Mouse (Mus musculus) CD4-positive, CD25-positive, alpha-beta regulatory T cell, adult 4 months (primary cell): ENCODE data around the gene Clip2. TPM values are rescaled to one million over a fixed set of nuclear protein-coding genes. Genes with fewer than 3 reads are reported as not detected.

Experiments used
- ATAC-seq: one replicate; pipeline ENCODE4 v1.8.0; 2017
- polyA plus RNA-seq, 2 experiments: library from polyadenylated mRNA; unstranded; fragments of 100-300 nt; shearing (Covaris generic); gene quantifications; one replicate each; pipeline ENCODE4 v1.2.1; 2017

The Clip2 gene
- polyA plus RNA-seq, result under 1 TPM; 0.52 to 0.54 TPM

DNA sequence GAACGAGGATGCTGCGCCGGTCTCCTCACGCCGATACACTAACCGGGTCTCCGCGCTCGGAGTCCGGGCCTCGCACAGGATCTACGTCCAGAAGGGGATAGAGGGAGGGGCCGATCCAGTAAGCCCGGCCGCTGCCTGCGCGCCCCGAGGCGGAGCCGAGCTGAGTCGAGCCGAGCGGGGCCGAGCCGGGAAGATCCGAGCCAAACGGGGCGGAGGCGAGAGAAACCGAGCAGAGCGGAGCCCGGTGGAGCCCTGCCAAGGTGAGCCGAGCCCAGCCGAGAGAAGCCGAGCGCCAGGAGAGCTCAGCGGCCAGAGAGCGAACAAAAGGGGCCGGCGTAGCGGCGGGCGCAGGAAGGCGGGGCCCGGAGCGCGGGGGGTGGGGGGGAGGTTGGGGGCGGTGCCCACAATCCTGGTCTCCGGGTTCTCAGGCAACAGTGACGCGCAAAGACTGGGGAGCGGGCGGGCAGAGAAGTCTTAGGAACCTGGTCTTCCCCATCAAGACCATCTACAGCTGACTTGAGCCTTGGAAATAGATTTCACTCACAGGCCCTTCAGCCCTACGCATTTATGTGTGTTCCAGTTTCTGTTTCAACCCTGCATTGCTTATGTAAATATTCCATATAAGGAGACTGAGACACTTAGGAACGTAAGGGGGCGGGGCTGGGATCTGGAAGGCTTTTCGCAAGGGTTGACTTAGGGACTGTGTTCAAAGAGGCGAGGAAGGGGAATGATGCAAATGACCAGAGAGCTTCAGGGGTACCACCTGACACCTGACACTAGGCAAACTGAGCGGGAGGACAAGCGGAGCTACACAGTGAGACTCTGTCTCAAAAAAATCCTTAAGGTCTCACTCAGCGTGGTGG lies at the start of gene Clip2:
Gene Clip2 (minus strand): TSS at position 325 of the 863 bp plus-strand sequence.
- ATAC-seq, result peak; percentile 93

- ATAC-seq, result no peak
These were observed 45.5 kb upstream of the Clip2 start for GRCm38 (mm10) chr5:134597711-134598110.

- no peak for ATAC-seq
These were observed 40.9 kb upstream of the Clip2 start for GRCm38 (mm10) chr5:134593093-134593492.

DNA sequence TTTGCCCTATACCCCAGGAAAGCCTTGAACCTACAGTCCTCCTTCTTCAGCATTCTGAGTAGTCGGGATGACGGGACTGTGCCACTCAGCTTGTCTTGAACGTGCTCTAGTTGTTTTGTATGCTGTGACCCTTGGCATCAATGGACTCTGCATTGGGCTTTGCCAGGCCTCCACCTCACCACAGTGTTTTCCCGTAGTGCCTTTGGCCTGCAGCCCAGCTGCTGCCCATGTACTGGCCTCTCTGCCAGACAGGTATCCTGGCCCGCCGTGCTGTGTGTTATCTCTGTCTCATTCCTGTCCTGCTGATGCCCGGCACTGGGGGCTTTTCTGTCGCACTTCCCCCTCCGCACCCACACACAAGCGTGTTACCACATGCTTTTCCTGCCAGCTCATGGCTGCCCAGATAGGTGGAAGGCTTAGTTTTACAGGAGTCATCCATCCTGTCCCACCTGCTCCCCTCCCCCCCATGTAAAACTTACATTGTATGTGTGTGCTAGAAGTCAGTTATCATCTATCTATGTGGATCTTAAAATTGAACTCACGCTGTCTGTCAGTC lies 39.9 kb upstream of the Clip2 start:
- ATAC-seq, result no peak

GRCm38 (mm10) chr5:134589900-134590299 lies 37.7 kb upstream of the Clip2 start:
- no peak for ATAC-seq

GRCm38 (mm10) chr5:134584798-134585197 lies 32.6 kb upstream of the Clip2 start:
- ATAC-seq, result no peak

GRCm38 (mm10) chr5:134583884-134584213 lies 31.6 kb upstream of the Clip2 start:
- no peak for ATAC-seq

DNA sequence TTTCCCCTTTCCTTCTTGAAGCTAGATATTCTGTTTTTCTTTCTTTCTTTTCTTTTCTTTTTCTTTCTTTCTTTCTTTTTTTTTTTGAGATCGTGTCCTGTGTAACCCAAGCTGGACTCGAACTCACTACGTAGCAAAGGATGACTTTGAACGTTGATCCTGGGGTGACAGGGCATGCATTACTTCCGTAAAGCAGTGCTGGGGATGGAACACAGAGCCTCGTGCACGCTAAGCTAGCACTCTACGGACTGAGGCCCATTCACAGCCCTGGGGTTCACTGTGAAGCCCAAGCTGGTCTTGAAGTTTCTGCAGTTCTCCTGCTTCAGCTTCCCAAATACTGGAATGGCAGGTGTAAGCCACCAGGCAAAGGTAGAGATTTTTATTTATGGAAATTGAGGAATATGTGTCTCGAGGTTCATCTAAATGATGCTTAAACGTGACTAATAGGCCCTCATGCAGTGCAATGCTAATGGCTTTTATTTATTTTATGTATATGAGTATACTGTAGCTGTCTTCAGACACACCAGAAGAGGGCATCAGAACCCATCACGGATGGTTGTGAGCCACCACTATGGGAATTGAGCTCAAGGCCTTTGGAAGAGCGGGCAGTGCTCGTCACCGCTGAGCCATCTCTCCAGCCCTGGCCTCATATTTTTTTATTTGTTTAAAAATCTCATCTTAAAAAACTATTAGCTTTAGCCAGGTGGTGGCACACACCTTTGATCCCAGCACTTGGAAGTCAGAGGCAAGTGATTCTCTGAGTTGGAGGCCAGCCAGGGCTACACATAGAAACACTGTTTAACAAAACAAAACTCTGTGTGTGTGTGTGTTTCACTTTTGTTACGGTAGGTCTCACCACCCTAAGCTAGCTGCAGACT lies 31.0 kb upstream of the Clip2 start:
- ATAC-seq, result no peak

GRCm38 (mm10) chr5:134582221-134582907 lies 30.1 kb upstream of the Clip2 start:
- ATAC-seq, result peak; percentile 100

DNA sequence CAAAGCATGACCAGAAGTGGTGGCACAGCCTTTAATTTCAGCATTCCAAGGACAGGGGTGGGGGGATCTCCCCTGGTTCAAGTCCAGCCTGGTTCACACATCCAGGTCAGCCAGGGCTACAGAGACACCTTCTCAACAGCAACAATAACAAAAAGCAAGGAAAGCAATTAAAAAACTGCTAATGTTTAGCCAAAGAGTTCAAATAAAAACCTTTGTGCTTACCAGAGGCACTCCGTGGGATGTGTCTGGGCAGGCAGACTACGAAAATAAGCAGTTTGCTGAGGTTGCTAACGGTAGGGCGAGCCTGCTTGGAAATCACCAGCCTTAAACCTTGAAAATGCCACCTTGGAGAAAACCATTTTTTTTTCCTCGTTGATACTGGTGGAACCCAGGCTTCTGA lies 28.9 kb upstream of the Clip2 start, which contains the start of gene Rfc2:
Gene Rfc2 (plus strand): TSS at position 221 of the 400 bp plus-strand sequence.
- no peak for ATAC-seq

DNA sequence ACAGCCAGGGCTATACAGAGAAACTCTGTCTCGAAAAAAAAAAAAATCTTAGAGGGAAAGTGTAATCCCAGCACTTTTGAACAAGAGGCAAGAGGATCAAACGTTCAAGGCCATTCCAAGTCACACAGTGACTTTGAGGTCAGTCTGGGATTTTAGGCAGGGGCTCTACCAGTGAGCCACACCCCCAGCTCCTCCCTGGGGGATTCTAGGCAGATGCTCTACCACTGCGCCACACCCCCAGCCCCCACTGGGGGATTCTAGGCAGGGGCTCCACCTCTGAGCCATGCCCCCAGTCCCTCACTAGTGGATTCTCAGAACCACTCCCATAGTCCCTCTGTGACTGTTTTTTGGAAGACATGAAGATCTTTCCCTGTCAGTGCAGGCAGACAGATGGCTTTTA lies 26.9 kb upstream of the Clip2 start:
- no peak for ATAC-seq

- ATAC-seq, result no peak
These were observed 25.3 kb upstream of the Clip2 start for GRCm38 (mm10) chr5:134577534-134577933.

DNA sequence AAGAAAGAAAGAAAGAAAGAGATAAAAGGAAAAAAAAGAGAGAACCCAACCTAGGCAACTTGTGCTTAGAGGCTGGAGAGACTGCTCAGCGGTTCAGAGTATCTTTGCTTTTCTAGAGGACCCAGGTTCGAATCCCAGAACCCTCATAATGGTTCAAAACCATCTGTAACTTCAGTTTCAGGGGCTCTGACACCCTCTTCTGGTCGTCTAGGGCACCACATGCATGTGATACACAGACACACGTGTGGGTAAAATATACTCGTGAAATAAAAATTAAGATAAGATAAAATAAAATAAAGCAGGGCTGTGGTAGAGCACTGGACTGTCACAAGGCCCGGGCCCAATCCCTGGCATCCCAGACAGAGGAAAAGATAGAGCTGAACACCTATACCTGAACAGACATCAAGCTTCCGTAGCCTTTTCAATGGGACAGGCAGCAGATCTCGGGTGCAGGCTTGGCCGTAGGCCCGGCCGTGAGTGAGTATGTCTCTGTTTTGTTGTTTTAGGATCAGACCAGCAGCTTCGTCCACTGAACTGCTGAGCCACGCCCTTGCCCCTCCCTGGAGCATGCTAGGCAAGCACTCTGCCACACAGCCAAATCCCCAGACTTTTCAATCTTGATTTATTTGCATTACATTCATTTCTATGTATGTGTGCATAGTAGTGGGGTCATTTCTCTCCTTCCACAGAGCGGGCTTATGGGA lies 24.4 kb upstream of the Clip2 start:
- no peak for ATAC-seq

DNA sequence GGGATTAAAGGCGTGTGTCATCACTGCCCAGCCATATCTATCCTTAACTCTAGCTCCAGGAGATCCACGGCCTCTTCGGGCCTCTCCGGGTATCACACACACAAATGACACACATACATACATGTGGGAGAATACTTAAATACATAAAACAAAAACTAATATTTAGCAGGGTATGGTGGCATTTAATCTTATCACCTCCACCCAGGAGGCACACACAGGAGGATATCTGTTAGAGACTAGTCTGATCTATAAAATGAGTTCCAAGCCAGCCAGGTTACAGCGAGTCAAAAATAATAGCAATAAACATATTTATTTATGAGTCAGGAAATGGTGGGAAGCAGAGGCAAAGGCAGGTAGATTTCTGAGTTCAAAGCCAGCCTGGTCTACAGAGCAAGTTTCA lies 23.6 kb upstream of the Clip2 start:
- no peak for ATAC-seq

GRCm38 (mm10) chr5:134572508-134573214 lies 20.4 kb upstream of the Clip2 start:
- ATAC-seq, result no peak

DNA sequence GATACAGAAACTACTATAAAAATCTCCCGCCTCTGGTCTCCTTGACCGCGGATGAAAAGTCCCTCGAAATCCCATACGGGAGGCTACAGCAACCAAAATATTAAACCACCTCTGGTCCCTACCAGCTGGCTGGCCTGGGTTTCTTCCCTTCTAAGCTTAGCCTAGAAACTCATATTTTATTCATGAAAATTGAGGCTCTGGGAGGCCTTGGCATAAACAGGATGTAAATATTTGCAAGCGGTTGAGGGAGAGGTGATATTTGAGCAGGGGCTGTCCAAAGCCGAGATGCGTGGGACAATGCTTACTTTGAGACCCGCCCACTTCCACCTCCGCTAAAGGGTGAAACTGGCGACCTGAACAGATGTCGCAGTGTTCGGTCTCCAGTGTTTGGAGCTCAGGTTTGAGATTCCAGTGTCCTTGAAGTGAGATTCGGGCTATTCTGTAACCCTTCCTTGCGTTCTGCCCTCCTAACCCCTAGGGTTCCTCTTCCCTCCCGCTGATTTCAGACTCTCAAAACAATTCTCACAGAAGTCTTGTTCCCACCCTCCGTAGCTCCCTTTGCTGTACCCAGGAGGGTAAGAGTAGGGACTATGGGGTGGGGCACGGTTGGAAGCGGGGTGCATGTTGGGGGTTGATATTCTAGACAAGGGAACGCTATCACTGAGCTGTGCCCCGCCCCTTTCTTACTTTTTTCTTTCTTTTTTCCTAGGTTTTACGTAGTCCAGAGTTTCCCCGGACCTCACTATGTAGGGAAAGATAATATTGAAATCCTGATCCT lies 19.7 kb upstream of the Clip2 start:
- peak; percentile 90 for ATAC-seq

DNA sequence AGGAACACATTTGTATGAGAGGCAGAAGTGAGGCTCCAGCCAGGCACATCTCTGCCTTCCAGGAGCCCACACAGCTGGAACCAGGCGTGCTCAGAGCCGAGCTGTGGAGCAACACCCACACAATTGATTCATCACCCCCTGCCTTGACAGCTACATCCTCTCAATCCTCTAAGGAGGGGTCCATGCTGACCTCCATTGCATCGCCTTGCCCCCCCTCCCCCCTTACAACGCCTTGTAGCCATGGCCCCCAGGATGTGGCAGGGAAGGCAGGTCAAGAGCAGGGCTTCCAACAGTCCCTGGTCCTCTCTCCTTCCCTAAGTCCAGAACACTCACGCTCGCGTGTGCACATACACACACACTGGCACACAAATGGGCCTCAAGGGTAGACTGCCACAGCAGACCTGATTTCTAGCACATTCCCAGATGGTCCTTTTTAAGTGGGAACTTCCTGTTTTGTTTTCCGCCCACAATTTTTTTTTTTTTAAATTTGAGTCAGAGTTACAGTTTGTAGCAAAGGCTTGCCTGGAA lies 16.8 kb upstream of the Clip2 start:
- ATAC-seq, result no peak

- ATAC-seq, result no peak
These were observed 15.8 kb upstream of the Clip2 start for GRCm38 (mm10) chr5:134568030-134568429.

DNA sequence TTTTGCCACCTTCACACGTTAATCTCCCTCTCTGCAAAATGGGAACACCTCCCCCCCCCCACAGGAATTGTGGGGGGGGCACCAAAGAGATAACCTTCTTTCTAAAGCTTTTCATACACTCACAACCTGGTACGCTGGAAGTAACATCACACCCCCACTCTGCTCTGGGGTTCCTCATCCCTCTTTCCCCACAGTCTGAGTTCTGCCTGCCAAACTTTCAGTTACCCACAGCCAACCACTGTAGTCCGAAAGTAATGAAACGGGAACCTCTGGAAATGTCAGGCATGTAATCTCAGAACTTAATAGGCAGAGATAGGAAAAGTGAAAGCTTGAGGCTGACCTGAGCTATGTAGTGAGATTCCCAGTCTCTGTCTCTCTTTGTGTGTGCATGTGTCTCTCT lies 15.2 kb upstream of the Clip2 start:
- no peak for ATAC-seq

- ATAC-seq, result no peak
These were observed 13.5 kb upstream of the Clip2 start for GRCm38 (mm10) chr5:134565696-134566095.
